Mouse (Mus musculus): ENCODE measurements at regions not wholly inside any gene's neighbourhood (a gene's known extent, or its start where the extent isn't known, plus 50 kb on each side); places are given as distances from the start of the nearest gene placed in this dataset.

- no peak for TF ChIP-seq POLR2A (IDR thresholded peaks at IDR 0.05; ENCODE audit: extremely low read depth, insufficient read depth, low read length)
- no peak for TF ChIP-seq CTCF (IDR thresholded peaks at IDR 0.05; ENCODE audit: low read depth, low read length)
- 76% methylated on average over 5 of the region's 5 CpGs for WGBS
- H3K4me1 ChIP-seq (ENCODE audit: control insufficient read depth, insufficient read depth, low read length): no peaks in the 10 kb centered on the region
- H3K4me3 ChIP-seq (ENCODE audit: insufficient read depth, low read depth, low read length): no peak overlapping the region
- H3K27ac ChIP-seq (replicated peaks; ENCODE audit: insufficient read depth, low read depth, low read length): 0 out of 2 replicates have a peak overlapping the region, but pooled peaks have one; percentile 7
- H3K36me3 ChIP-seq (ENCODE audit: control insufficient read depth, insufficient read depth, low read length): no peaks in the 10 kb centered on the region
- no peak for DNase-seq (ENCODE audit: extremely low read depth, low read depth, low spot score)
- H3K27me3 ChIP-seq (ENCODE audit: control insufficient read depth, insufficient read depth, low read length): no peaks in the 10 kb centered on the region
- H3K9ac ChIP-seq (ENCODE audit: low read depth, low read length): no peak overlapping the region
- H3K79me2 ChIP-seq (ENCODE audit: control insufficient read depth, insufficient read depth, low read length): no peaks in the 10 kb centered on the region
Measured at GRCm38 (mm10) chr12:79936698-79937097, 176.1 kb downstream of the Zfp36l1 start.

GRCm38 (mm10) chr12:79934091-79934490 lies 178.7 kb downstream of the Zfp36l1 start:
- no peaks in the 10 kb centered on the region for H3K36me3 ChIP-seq (ENCODE audit: control insufficient read depth, insufficient read depth, low read length)
- TF ChIP-seq CTCF (IDR thresholded peaks at IDR 0.05; ENCODE audit: low read depth, low read length) (no peak), POLR2A (IDR thresholded peaks at IDR 0.05; ENCODE audit: extremely low read depth, insufficient read depth, low read length) (no peak)
- WGBS: 91% methylated on average over 7 of the region's 7 CpGs

GRCm38 (mm10) chr12:79932905-79933304 lies 179.9 kb downstream of the Zfp36l1 start:
- Histone ChIP-seq H3K79me2 (ENCODE audit: control insufficient read depth, insufficient read depth, low read length) (no peaks in the 10 kb centered on the region), H3K9ac (ENCODE audit: low read depth, low read length) (no peak overlapping the region), H3K36me3 (ENCODE audit: control insufficient read depth, insufficient read depth, low read length) (no peaks in the 10 kb centered on the region), H3K27me3 (ENCODE audit: control insufficient read depth, insufficient read depth, low read length) (no peaks in the 10 kb centered on the region), H3K4me1 (ENCODE audit: control insufficient read depth, insufficient read depth, low read length) (no peaks in the 10 kb centered on the region), H3K27ac (replicated peaks; ENCODE audit: insufficient read depth, low read depth, low read length) (no peak overlapping the region), H3K4me3 (ENCODE audit: insufficient read depth, low read depth, low read length) (no peak overlapping the region)
- 97% methylated on average over 7 of the region's 7 CpGs for WGBS
- no peak for DNase-seq (ENCODE audit: extremely low read depth, low read depth, low spot score)
- TF ChIP-seq CTCF (IDR thresholded peaks at IDR 0.05; ENCODE audit: low read depth, low read length) (no peak), POLR2A (IDR thresholded peaks at IDR 0.05; ENCODE audit: extremely low read depth, insufficient read depth, low read length) (no peak)

More at GRCm38 (mm10) chr12:79934091-79934490, 178.7 kb downstream of the Zfp36l1 start:
- no peak overlapping the region for H3K9ac ChIP-seq (ENCODE audit: low read depth, low read length)
- no peaks in the 10 kb centered on the region for H3K27me3 ChIP-seq (ENCODE audit: control insufficient read depth, insufficient read depth, low read length)
- H3K27ac ChIP-seq (replicated peaks; ENCODE audit: insufficient read depth, low read depth, low read length): no peak overlapping the region
- DNase-seq (ENCODE audit: extremely low read depth, low read depth, low spot score): no peak
- no peaks in the 10 kb centered on the region for H3K79me2 ChIP-seq (ENCODE audit: control insufficient read depth, insufficient read depth, low read length)
- no peaks in the 10 kb centered on the region for H3K4me1 ChIP-seq (ENCODE audit: control insufficient read depth, insufficient read depth, low read length)
- H3K4me3 ChIP-seq (ENCODE audit: insufficient read depth, low read depth, low read length): no peak overlapping the region

- no peak for TF ChIP-seq POLR2A (IDR thresholded peaks at IDR 0.05; ENCODE audit: extremely low read depth, insufficient read depth, low read length)
- no peak for TF ChIP-seq CTCF (IDR thresholded peaks at IDR 0.05; ENCODE audit: low read depth, low read length)
- no peaks in the 10 kb centered on the region for H3K36me3 ChIP-seq (ENCODE audit: control insufficient read depth, insufficient read depth, low read length)
- H3K9ac ChIP-seq (ENCODE audit: low read depth, low read length): no peak overlapping the region
- 76% methylated on average over 5 of the region's 5 CpGs for WGBS
- DNase-seq (ENCODE audit: extremely low read depth, low read depth, low spot score): no peak
- no peak overlapping the region for H3K27ac ChIP-seq (replicated peaks; ENCODE audit: insufficient read depth, low read depth, low read length)
- no peak overlapping the region for H3K4me3 ChIP-seq (ENCODE audit: insufficient read depth, low read depth, low read length)
- no peaks in the 10 kb centered on the region for H3K4me1 ChIP-seq (ENCODE audit: control insufficient read depth, insufficient read depth, low read length)
- H3K27me3 ChIP-seq (ENCODE audit: control insufficient read depth, insufficient read depth, low read length): no peaks in the 10 kb centered on the region
- no peaks in the 10 kb centered on the region for H3K79me2 ChIP-seq (ENCODE audit: control insufficient read depth, insufficient read depth, low read length)
Measured at GRCm38 (mm10) chr12:79931455-79931854, 181.4 kb downstream of the Zfp36l1 start.

- TF ChIP-seq POLR2A (IDR thresholded peaks at IDR 0.05; ENCODE audit: extremely low read depth, insufficient read depth, low read length) (no peak), CTCF (IDR thresholded peaks at IDR 0.05; ENCODE audit: low read depth, low read length) (no peak)
- no peaks in the 10 kb centered on the region for H3K27me3 ChIP-seq (ENCODE audit: control insufficient read depth, insufficient read depth, low read length)
- 86% methylated on average over 6 of the region's 6 CpGs for WGBS
Measured at GRCm38 (mm10) chr12:79929846-79930245, 183.0 kb downstream of the Zfp36l1 start.

GRCm38 (mm10) chr12:79928739-79929380 lies 184.0 kb downstream of the Zfp36l1 start:
- Histone ChIP-seq H3K27me3 (ENCODE audit: control insufficient read depth, insufficient read depth, low read length) (no peaks in the 10 kb centered on the region), H3K36me3 (ENCODE audit: control insufficient read depth, insufficient read depth, low read length) (no peaks in the 10 kb centered on the region), H3K27ac (replicated peaks; ENCODE audit: insufficient read depth, low read depth, low read length) (no peak overlapping the region), H3K4me1 (ENCODE audit: control insufficient read depth, insufficient read depth, low read length) (0 out of 2 replicates have a peak, but pooled peaks cover 2% of the 10 kb centered on the region), H3K79me2 (ENCODE audit: control insufficient read depth, insufficient read depth, low read length) (no peaks in the 10 kb centered on the region), H3K4me3 (ENCODE audit: insufficient read depth, low read depth, low read length) (no peak overlapping the region), H3K9ac (ENCODE audit: low read depth, low read length) (no peak overlapping the region)
- TF ChIP-seq CTCF (IDR thresholded peaks at IDR 0.05; ENCODE audit: low read depth, low read length) (no peak), POLR2A (IDR thresholded peaks at IDR 0.05; ENCODE audit: extremely low read depth, insufficient read depth, low read length) (no peak)
- no peak for DNase-seq (ENCODE audit: extremely low read depth, low read depth, low spot score)
- 73% methylated on average over 6 of the region's 6 CpGs for WGBS

More at GRCm38 (mm10) chr12:79929846-79930245, 183.0 kb downstream of the Zfp36l1 start:
- Histone ChIP-seq H3K9ac (ENCODE audit: low read depth, low read length) (no peak overlapping the region), H3K79me2 (ENCODE audit: control insufficient read depth, insufficient read depth, low read length) (no peaks in the 10 kb centered on the region), H3K4me1 (ENCODE audit: control insufficient read depth, insufficient read depth, low read length) (0 out of 2 replicates have a peak, but pooled peaks cover 2% of the 10 kb centered on the region), H3K4me3 (ENCODE audit: insufficient read depth, low read depth, low read length) (no peak overlapping the region), H3K36me3 (ENCODE audit: control insufficient read depth, insufficient read depth, low read length) (no peaks in the 10 kb centered on the region), H3K27ac (replicated peaks; ENCODE audit: insufficient read depth, low read depth, low read length) (no peak overlapping the region)
- no peak for DNase-seq (ENCODE audit: extremely low read depth, low read depth, low spot score)
